ENCODE assay signal across 22 mouse cellular contexts in the genomic region with DNA sequence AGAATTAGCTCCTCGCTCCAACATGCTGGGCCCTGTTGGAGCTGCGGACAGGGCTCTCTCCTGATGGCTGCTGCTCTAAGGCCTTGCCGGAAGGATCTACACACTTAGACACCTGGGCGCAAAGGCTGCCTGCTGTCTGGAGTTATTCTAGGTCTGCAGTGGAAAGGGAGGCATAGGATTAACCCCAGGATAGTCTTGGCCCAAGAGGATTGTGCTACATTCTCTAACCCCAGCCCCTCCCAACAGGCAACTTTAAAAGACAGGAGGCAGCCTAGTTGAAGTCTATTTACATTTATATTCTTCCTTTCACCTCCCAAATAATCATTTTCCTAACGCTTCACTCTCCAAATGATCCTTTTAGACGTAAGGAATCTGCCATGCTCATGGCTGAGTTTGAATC. TPM values are rescaled to one million over a fixed set of nuclear protein-coding genes. Genes with fewer than 3 reads are reported as not detected.
DNase-seq lines count a peak whose midpoint lies in the region.
"Had no signal": no experiment of that assay in that cellular context is flagged by ENCODE, and none has a peak within 500 bp of the region (broad histone marks: within the 10 kb centered on the region; RNA-seq: fewer than 3 reads in every experiment).

No protein-coding gene starts in this region.

- H3K27ac ChIP-seq in heart, embryonic 10.5 days = no peak overlapping the region
- H3K27ac ChIP-seq: embryonic facial prominence, embryonic 13.5 days; embryonic facial prominence, embryonic 15.5 days; forebrain, embryonic 10.5 days; forebrain, embryonic 12.5 days had no signal

- H3K4me1 ChIP-seq in heart, embryonic 10.5 days = peaks cover 13% of the 10 kb centered on the region; the same call in 1 of the 2 replicates
- H3K4me1 ChIP-seq: embryonic facial prominence, embryonic 13.5 days; embryonic facial prominence, embryonic 15.5 days; forebrain, embryonic 12.5 days had no signal

- 85% methylated on average over 6 of the region's 6 CpGs for WGBS in heart, embryonic 10.5 days

- DNase-seq in heart, embryonic 10.5 days (ENCODE audit: low spot score) = peak; percentile 68
- no peak for DNase-seq in heart, adult 18-20 months
- peak; percentile 74 for DNase-seq in retina, adult 2 months (ENCODE audit: low read depth, low spot score)
- DNase-seq in retina, embryonic 14.5 days (ENCODE audit: low spot score) = no peak
- peak; percentile 56 for DNase-seq in ZHBTc4 (ENCODE audit: low read depth, low spot score)
- DNase-seq in spleen, adult 12 weeks (ENCODE audit: low spot score) = no peak
- DNase-seq: adrenal gland, adult 2 months; adrenal gland, postnatal 10 days; adrenal gland, postnatal 25 days; B cell, adult 2 months; cerebellum, adult 11 months; cerebellum, adult 18-20 months; cerebellum, adult 8-10 months; cerebellum, adult 9-11 months; cerebellum, postnatal 14 days; cerebellum, postnatal 36 days; embryo, embryonic 11 days had no signal

- peaks cover 5% of the 10 kb centered on the region; the same call in 1 of the 2 replicates for H3K27me3 ChIP-seq in heart, embryonic 10.5 days (ENCODE audit: insufficient read depth, poor library complexity, severe bottlenecking)
- H3K27me3 ChIP-seq: embryonic facial prominence, embryonic 13.5 days; embryonic facial prominence, embryonic 15.5 days; forebrain, embryonic 12.5 days had no signal

- no peak overlapping the region for H3K4me3 ChIP-seq in heart, embryonic 10.5 days
- H3K4me3 ChIP-seq: embryonic facial prominence, embryonic 13.5 days; embryonic facial prominence, embryonic 15.5 days; erythroblast, embryonic 14.5 days; forebrain, embryonic 10.5 days; forebrain, embryonic 12.5 days had no signal

- no peaks in the 10 kb centered on the region for H3K36me3 ChIP-seq in heart, embryonic 10.5 days
- H3K36me3 ChIP-seq: embryonic facial prominence, embryonic 13.5 days; embryonic facial prominence, embryonic 15.5 days; forebrain, embryonic 10.5 days; forebrain, embryonic 12.5 days had no signal

- H3K9me3 ChIP-seq in heart, embryonic 10.5 days = no peaks in the 10 kb centered on the region
- H3K9me3 ChIP-seq: embryonic facial prominence, embryonic 13.5 days; embryonic facial prominence, embryonic 15.5 days; forebrain, embryonic 10.5 days; forebrain, embryonic 12.5 days had no signal

RNA-seq across cellular contexts. Expression of gene Tarsl2, which starts 8.9 kb away (rescaled TPM):
- 13.1 and 17.4 TPM in 2 replicates for polyA plus RNA-seq in heart, embryonic 10.5 days (2016; fragmentation: Nextera tagmentation; extraction: Ambion mirVana)
- 10 to 100 TPM; 33.2 to 34.3 TPM for total RNA-seq in heart, adult 18-20 months (2021)

RNA-seq across cellular contexts. Expression of gene Tm2d3, which starts 55.1 kb away (rescaled TPM):
- 50.1 and 59.0 TPM in 2 replicates for polyA plus RNA-seq in heart, embryonic 10.5 days (2016; fragmentation: Nextera tagmentation; extraction: Ambion mirVana)
- 10 to 100 TPM; 20.1 to 24.0 TPM for total RNA-seq in heart, adult 18-20 months (2021)

Comparison
In these comparisons a context has a peak if more than half of its experiments do, and no peak if none do; other contexts are left out.
1. DNase-seq: peak in heart, embryonic 10.5 days (single experiment), retina, adult 2 months (single experiment) and ZHBTc4 (single experiment); none in heart, adult 18-20 months (0 of 2), retina, embryonic 14.5 days (single experiment) and spleen, adult 12 weeks (single experiment).